Mouse (Mus musculus): ENCODE data around the gene Pmfbp1. TPM values are rescaled to one million over a fixed set of nuclear protein-coding genes. Genes with fewer than 3 reads are reported as not detected.
A peak's percentile ranks its signal among the peaks of the same experiment; 100 is the strongest.

Gene Pmfbp1
- polyA plus RNA-seq, 1 experiment from 2014 or later, result 4.7 TPM

DNA sequence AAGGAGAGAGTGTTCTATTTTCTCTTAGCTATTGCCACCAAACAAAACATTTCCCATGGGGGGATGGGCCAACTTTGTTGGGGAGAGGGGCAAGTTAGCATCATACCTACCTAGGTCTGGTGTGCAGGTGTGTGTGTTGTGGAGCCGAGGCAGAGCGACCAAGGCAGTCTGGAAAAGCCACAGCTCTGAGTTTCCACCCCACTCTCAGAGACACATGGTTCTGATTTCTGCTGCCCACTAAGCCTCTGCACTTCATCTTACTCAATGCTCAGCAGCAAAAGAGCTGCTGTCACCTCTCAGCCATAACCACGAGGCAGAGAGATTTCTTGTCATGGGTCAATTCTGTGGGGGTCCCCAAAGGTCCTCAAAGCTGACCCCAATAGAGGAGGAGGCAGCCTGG, 28.8 kb upstream of the Pmfbp1 start:
- peaks cover 7% of the 10 kb centered on the region; the same call in 1 of the 2 replicates for H3K4me1 ChIP-seq (replicated peaks; ENCODE audit: control insufficient read depth, insufficient read depth, low read length)
- H3K9me3 ChIP-seq (ENCODE audit: control insufficient read depth, low read length), result no peaks in the 10 kb centered on the region
- H3K36me3 ChIP-seq (ENCODE audit: control insufficient read depth, insufficient read depth, low read length), result no peaks in the 10 kb centered on the region
- DNase-seq (ENCODE audit: low spot score) (no peak), ATAC-seq (ENCODE audit: low FRiP score) (no peak)
- H3K4me3 ChIP-seq (ENCODE audit: low read depth, low read length), result no peak overlapping the region
- no peaks in the 10 kb centered on the region for H3K27me3 ChIP-seq (ENCODE audit: control insufficient read depth, insufficient read depth, low read length)
- peak overlapping the region; percentile 43 for H3K27ac ChIP-seq (ENCODE audit: low read depth, low read length)
- H3K4me2 ChIP-seq (replicated peaks; ENCODE audit: low read depth, low read length), result no peak overlapping the region
- WGBS, result 56% methylated on average over 3 of the region's 3 CpGs
- H3K9ac ChIP-seq (ENCODE audit: low read depth, low read length), result no peak overlapping the region

DNA sequence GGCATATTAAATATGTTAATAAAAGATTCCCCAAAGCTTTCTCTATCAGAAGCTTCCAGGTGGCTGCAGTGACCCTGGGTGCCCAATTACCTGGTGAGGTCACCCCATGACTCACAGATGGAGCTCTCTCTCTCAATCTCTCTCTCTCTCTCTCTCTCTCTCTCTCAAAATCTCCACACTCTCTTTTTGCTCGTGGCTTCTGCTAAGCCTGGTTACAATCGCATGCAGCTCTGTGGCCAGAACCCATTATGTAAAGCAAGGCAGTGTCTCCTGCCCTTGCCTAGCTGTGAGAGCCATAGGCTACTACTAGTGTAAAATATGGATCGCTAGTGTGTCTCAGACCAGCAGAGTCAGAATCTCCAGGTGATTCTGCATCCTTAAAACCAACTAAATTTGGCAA, 28.1 kb upstream of the Pmfbp1 start:
- ATAC-seq (ENCODE audit: low FRiP score), result no peak
- no peak overlapping the region for H3K9ac ChIP-seq (ENCODE audit: low read depth, low read length)
- 64% methylated on average over 3 of the region's 3 CpGs for WGBS

DNA sequence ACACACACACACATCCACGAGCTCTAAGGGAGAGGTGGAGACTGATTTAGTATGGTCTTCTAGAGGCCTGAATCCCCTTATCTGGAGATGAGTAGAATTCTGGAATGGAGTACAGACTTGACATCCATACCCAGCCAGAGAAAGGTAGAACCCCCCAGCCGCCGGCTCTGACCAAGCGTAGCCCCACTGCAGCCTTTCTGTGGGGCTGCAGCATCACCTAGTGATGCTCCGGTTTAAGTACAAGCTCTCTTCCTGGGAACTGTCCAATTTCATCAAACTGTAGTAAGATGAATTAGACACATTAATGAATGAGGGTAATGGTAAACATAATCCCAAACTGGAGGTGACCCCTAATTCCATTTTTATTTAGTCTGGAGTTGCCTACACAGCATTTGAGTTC, 26.3 kb upstream of the Pmfbp1 start:
- H3K4me2 ChIP-seq (replicated peaks; ENCODE audit: low read depth, low read length), result no peak overlapping the region
- ATAC-seq (ENCODE audit: low FRiP score), result no peak
- H3K4me3 ChIP-seq (ENCODE audit: low read depth, low read length), result no peak overlapping the region
- H3K9ac ChIP-seq (ENCODE audit: low read depth, low read length), result no peak overlapping the region
- no peaks in the 10 kb centered on the region for H3K27me3 ChIP-seq (ENCODE audit: control insufficient read depth, insufficient read depth, low read length)
- peaks cover 7% of the 10 kb centered on the region; the same call in 1 of the 2 replicates for H3K4me1 ChIP-seq (replicated peaks; ENCODE audit: control insufficient read depth, insufficient read depth, low read length)
- no peaks in the 10 kb centered on the region for H3K36me3 ChIP-seq (ENCODE audit: control insufficient read depth, insufficient read depth, low read length)
- H3K9me3 ChIP-seq (ENCODE audit: control insufficient read depth, low read length), result no peaks in the 10 kb centered on the region
- peak; percentile 41 for DNase-seq (ENCODE audit: low spot score)
- 38% methylated on average over 5 of the region's 5 CpGs for WGBS
- no peak overlapping the region for H3K27ac ChIP-seq (ENCODE audit: low read depth, low read length)

More for the DNA sequence above, 28.1 kb upstream of the Pmfbp1 start:
- H3K27ac ChIP-seq (ENCODE audit: low read depth, low read length), result peak overlapping the region; percentile 43
- H3K4me1 ChIP-seq (replicated peaks; ENCODE audit: control insufficient read depth, insufficient read depth, low read length), result peaks cover 7% of the 10 kb centered on the region; the same call in 1 of the 2 replicates
- DNase-seq (ENCODE audit: low spot score), result no peak
- H3K36me3 ChIP-seq (ENCODE audit: control insufficient read depth, insufficient read depth, low read length), result no peaks in the 10 kb centered on the region
- no peaks in the 10 kb centered on the region for H3K27me3 ChIP-seq (ENCODE audit: control insufficient read depth, insufficient read depth, low read length)
- no peak overlapping the region for H3K4me3 ChIP-seq (ENCODE audit: low read depth, low read length)
- no peaks in the 10 kb centered on the region for H3K9me3 ChIP-seq (ENCODE audit: control insufficient read depth, low read length)
- no peak overlapping the region for H3K4me2 ChIP-seq (replicated peaks; ENCODE audit: low read depth, low read length)

DNA sequence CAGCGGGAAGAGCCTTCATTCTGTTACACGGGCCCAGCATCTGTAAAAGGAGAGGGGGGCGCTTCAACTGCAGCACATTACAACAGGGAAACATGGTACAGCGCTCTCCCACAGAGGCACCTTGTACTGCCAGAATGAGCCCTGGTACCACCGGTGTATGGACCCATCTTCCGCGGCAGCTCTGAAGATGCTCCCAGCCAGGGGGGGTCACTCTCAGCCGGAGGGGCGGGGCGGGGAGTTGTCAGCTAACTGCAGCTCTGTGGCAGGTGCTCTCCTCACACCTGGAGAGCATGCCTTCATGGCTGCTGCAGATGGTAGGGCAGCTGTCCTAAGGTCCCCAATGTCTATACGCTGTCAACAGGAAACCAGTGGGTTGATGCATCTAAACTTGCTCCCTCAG, 25.7 kb upstream of the Pmfbp1 start:
- Histone ChIP-seq H3K36me3 (ENCODE audit: control insufficient read depth, insufficient read depth, low read length) (no peaks in the 10 kb centered on the region), H3K27me3 (ENCODE audit: control insufficient read depth, insufficient read depth, low read length) (no peaks in the 10 kb centered on the region), H3K4me2 (replicated peaks; ENCODE audit: low read depth, low read length) (no peak overlapping the region), H3K4me3 (ENCODE audit: low read depth, low read length) (no peak overlapping the region), H3K4me1 (replicated peaks; ENCODE audit: control insufficient read depth, insufficient read depth, low read length) (peaks cover 8% of the 10 kb centered on the region; the same call in 1 of the 2 replicates), H3K9me3 (ENCODE audit: control insufficient read depth, low read length) (no peaks in the 10 kb centered on the region), H3K9ac (ENCODE audit: low read depth, low read length) (no peak overlapping the region), H3K27ac (ENCODE audit: low read depth, low read length) (no peak overlapping the region)
- DNase-seq (ENCODE audit: low spot score) (no peak), ATAC-seq (ENCODE audit: low FRiP score) (no peak)
- WGBS, result 84% methylated on average over 11 of the region's 11 CpGs

DNA sequence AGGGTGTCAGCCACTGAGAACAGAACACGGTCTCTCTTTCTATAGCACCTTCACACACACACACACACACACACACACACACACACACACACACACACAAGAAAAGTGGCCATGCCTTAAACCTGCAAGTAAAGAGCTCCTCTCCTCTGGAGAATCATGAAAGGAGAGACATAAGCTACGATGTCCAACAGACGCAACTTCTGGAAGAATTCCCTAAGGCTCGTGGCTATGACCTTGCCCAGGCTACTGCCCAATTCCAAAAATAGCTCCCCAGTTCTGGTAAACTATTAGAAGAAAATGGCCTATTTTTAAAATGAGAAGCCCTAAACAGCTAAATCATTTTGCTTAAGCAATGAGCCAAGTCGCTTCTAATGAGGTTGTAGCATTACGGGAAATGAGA, 22.0 kb upstream of the Pmfbp1 start:
- H3K9me3 ChIP-seq (ENCODE audit: control insufficient read depth, low read length), result no peaks in the 10 kb centered on the region
- H3K27ac ChIP-seq (ENCODE audit: low read depth, low read length), result no peak overlapping the region
- WGBS, result 88% methylated on average over 6 of the region's 6 CpGs

DNA sequence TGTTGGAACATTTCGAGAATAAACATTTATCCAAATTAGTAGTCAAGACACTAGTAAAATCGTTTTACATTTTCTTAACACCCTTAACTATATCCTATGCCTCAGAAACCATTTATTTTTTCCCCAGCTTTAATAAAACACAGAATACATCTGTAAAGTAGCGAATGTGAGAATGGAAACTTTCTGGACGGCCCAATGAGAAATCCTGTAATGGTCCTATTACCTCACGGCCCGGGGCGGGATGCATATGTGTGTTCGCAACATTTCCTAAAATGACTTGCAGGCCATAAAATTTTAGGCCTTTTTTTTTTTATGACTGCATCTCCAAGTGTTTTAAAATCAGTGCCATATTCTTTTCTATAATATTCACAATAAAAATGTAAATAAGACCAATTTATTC, 21.4 kb upstream of the Pmfbp1 start:
- Histone ChIP-seq H3K27me3 (ENCODE audit: control insufficient read depth, insufficient read depth, low read length) (no peaks in the 10 kb centered on the region), H3K9me3 (ENCODE audit: control insufficient read depth, low read length) (no peaks in the 10 kb centered on the region), H3K27ac (ENCODE audit: low read depth, low read length) (no peak overlapping the region), H3K4me2 (replicated peaks; ENCODE audit: low read depth, low read length) (no peak overlapping the region), H3K4me3 (ENCODE audit: low read depth, low read length) (no peak overlapping the region), H3K9ac (ENCODE audit: low read depth, low read length) (no peak overlapping the region), H3K36me3 (ENCODE audit: control insufficient read depth, insufficient read depth, low read length) (no peaks in the 10 kb centered on the region), H3K4me1 (replicated peaks; ENCODE audit: control insufficient read depth, insufficient read depth, low read length) (0 out of 2 replicates have a peak, but pooled peaks cover 2% of the 10 kb centered on the region)
- WGBS, result 90% methylated on average over 8 of the region's 8 CpGs
- DNase-seq (ENCODE audit: low spot score) (no peak), ATAC-seq (ENCODE audit: low FRiP score) (no peak)

More for the DNA sequence above, 22.0 kb upstream of the Pmfbp1 start:
- H3K36me3 ChIP-seq (ENCODE audit: control insufficient read depth, insufficient read depth, low read length), result no peaks in the 10 kb centered on the region
- DNase-seq (ENCODE audit: low spot score) (no peak), ATAC-seq (ENCODE audit: low FRiP score) (no peak)
- H3K4me2 ChIP-seq (replicated peaks; ENCODE audit: low read depth, low read length), result no peak overlapping the region
- H3K4me3 ChIP-seq (ENCODE audit: low read depth, low read length), result no peak overlapping the region
- 0 out of 2 replicates have a peak, but pooled peaks cover 2% of the 10 kb centered on the region for H3K4me1 ChIP-seq (replicated peaks; ENCODE audit: control insufficient read depth, insufficient read depth, low read length)
- no peaks in the 10 kb centered on the region for H3K27me3 ChIP-seq (ENCODE audit: control insufficient read depth, insufficient read depth, low read length)
- no peak overlapping the region for H3K9ac ChIP-seq (ENCODE audit: low read depth, low read length)

DNA sequence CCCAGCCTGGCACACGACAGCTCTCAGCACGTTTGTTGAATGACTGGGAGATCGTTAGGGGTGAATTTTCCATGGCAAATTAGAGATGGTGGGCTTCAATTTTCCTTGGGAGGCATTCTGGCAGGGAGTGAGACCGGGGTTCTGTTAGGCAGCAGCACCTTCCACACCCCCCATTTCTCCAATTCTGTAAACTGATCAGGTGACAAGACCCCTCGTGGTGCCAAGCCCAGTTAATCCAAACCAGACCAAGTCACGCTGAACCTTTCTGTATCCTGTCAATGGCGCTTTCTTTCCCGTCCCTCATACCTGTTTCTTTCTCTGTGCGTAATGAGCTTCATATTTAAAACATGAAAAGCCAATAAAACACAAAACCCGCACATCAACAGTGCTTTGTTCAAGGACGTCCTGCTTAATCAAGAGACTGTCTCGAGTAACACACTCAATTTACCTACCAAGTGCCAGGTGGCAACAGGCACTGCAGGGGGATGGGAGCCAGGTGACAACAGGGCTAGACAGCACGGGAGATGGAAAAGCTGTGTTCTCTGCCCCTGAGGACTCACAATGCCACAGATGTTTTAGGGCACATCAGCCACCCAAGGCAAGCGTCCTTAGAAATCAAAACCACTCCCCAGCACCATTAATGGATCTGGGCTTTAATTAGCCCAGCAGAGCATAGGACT, 19.2 kb upstream of the Pmfbp1 start:
- 67% methylated on average over 14 of the region's 14 CpGs for WGBS
- H3K27me3 ChIP-seq (ENCODE audit: control insufficient read depth, insufficient read depth, low read length), result no peaks in the 10 kb centered on the region
- ATAC-seq (ENCODE audit: low FRiP score) (no peak), DNase-seq (ENCODE audit: low spot score) (no peak)
- no peak overlapping the region for H3K9ac ChIP-seq (ENCODE audit: low read depth, low read length)
- no peaks in the 10 kb centered on the region for H3K36me3 ChIP-seq (ENCODE audit: control insufficient read depth, insufficient read depth, low read length)
- no peak overlapping the region for H3K4me2 ChIP-seq (replicated peaks; ENCODE audit: low read depth, low read length)
- H3K9me3 ChIP-seq (ENCODE audit: control insufficient read depth, low read length), result no peaks in the 10 kb centered on the region
- H3K27ac ChIP-seq (ENCODE audit: low read depth, low read length), result no peak overlapping the region
- H3K4me3 ChIP-seq (ENCODE audit: low read depth, low read length), result no peak overlapping the region
- 0 out of 2 replicates have a peak, but pooled peaks cover 2% of the 10 kb centered on the region for H3K4me1 ChIP-seq (replicated peaks; ENCODE audit: control insufficient read depth, insufficient read depth, low read length)

DNA sequence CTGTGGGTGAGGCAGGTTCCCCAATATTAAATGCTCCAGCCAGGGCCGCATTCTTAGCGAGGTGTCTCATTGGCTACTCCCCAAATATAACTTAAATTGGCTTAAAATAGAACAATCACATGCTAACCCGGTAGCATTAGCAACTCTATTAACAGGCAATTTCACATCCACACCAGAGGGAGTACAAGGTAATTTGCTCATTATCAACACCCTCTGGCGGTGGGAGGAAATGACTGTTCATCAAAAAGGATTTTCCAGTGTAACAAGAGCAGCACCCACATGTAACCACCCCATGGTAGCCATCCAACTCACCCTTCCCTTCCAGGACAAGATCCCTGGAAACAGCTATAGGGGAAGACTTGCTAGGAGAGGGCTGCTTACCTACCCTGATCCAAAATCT, 18.4 kb upstream of the Pmfbp1 start:
- no peak overlapping the region for H3K4me3 ChIP-seq (ENCODE audit: low read depth, low read length)
- H3K9me3 ChIP-seq (ENCODE audit: control insufficient read depth, low read length), result no peaks in the 10 kb centered on the region
- WGBS, result 66% methylated on average over 4 of the region's 4 CpGs
- no peaks in the 10 kb centered on the region for H3K36me3 ChIP-seq (ENCODE audit: control insufficient read depth, insufficient read depth, low read length)
- DNase-seq (ENCODE audit: low spot score) (no peak), ATAC-seq (ENCODE audit: low FRiP score) (no peak)
- H3K9ac ChIP-seq (ENCODE audit: low read depth, low read length), result no peak overlapping the region
- H3K4me2 ChIP-seq (replicated peaks; ENCODE audit: low read depth, low read length), result no peak overlapping the region
- no peaks in the 10 kb centered on the region for H3K27me3 ChIP-seq (ENCODE audit: control insufficient read depth, insufficient read depth, low read length)
- H3K27ac ChIP-seq (ENCODE audit: low read depth, low read length), result no peak overlapping the region
- 0 out of 2 replicates have a peak, but pooled peaks cover 2% of the 10 kb centered on the region for H3K4me1 ChIP-seq (replicated peaks; ENCODE audit: control insufficient read depth, insufficient read depth, low read length)

DNA sequence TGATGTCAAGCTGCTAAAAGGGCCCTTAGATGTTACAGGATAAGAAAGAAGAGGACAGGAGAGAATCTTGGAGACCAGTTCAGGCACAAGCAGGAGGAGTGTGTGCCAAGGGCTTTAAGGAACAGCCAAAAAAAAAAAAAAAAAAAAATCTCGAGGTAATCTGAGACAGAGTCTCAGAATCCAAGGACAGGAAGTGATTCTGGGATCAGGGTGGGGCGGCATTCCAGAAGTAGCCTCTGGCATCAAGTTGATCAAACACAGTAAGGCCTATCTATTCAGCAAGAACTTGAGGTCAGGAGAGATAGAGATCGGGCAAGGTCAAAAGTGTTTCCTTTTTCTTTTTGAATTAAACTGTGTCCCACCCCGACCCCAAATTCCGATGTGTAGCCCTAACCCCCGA, 15.2 kb upstream of the Pmfbp1 start:
- WGBS, result 74% methylated on average over 6 of the region's 6 CpGs
- Histone ChIP-seq H3K4me1 (replicated peaks; ENCODE audit: control insufficient read depth, insufficient read depth, low read length) (no peaks in the 10 kb centered on the region), H3K36me3 (ENCODE audit: control insufficient read depth, insufficient read depth, low read length) (no peaks in the 10 kb centered on the region), H3K27me3 (ENCODE audit: control insufficient read depth, insufficient read depth, low read length) (no peaks in the 10 kb centered on the region), H3K9me3 (ENCODE audit: control insufficient read depth, low read length) (no peaks in the 10 kb centered on the region), H3K9ac (ENCODE audit: low read depth, low read length) (no peak overlapping the region), H3K4me3 (ENCODE audit: low read depth, low read length) (no peak overlapping the region), H3K27ac (ENCODE audit: low read depth, low read length) (no peak overlapping the region), H3K4me2 (replicated peaks; ENCODE audit: low read depth, low read length) (no peak overlapping the region)
- DNase-seq (ENCODE audit: low spot score) (no peak), ATAC-seq (ENCODE audit: low FRiP score) (no peak)

Measured in hindbrain, embryonic 11.5 days (tissue).